Mouse (Mus musculus) G1E (cell line): Measurements from ENCODE around the gene Wwc1. TPM values are rescaled to one million over a fixed set of nuclear protein-coding genes. Genes with fewer than 3 reads are reported as not detected.

Experiments used
- ATAC-seq: 2 replicates; pipeline ENCODE4 v1.8.0; 2016; ENCODE audit warnings: mild to moderate bottlenecking; ENCODE audit not compliant: insufficient number of reproducible peaks, poor library complexity, low FRiP score, severe bottlenecking; ENCODE audit errors: extremely low read depth
- DNase-seq: peaks from one replicate; pipeline ENCODE4 v3.0.0; 2012; ENCODE audit warnings: low spot score
- H3K27me3 ChIP-seq: 2 replicates; pipeline ENCODE4 v1.6.1; 2012; ENCODE audit warnings: mild to moderate bottlenecking, low read length, inconsistent platforms; ENCODE audit not compliant: insufficient read depth
- H3K36me3 ChIP-seq: replicated peaks from 2 replicates; pipeline ENCODE3; 2012; ENCODE audit warnings: mild to moderate bottlenecking, inconsistent platforms
- H3K4me1 ChIP-seq: 2 replicates; pipeline ENCODE4 v1.6.1; 2012; ENCODE audit warnings: low read depth, low read length, inconsistent platforms, mixed read lengths; ENCODE audit not compliant: insufficient read depth
- H3K4me3 ChIP-seq: 2 replicates; pipeline ENCODE4 v1.5.1; 2012; ENCODE audit warnings: low read depth, mild to moderate bottlenecking, inconsistent platforms, low read length, moderate library complexity, mixed read lengths
- H3K9me3 ChIP-seq: replicated peaks from 2 replicates; pipeline ENCODE4 v1.6.1; 2012; ENCODE audit warnings: inconsistent platforms
- CTCF ChIP-seq: IDR thresholded peaks from 2 replicates; pipeline ENCODE4 v1.5.1; 2012; ENCODE audit warnings: low read depth, low read length, inconsistent platforms, mixed read lengths
- GATA1 ChIP-seq: IDR thresholded peaks from 2 replicates; pipeline ENCODE4 v1.6.1; 2012; ENCODE audit warnings: borderline replicate concordance, low read length, inconsistent platforms, mixed read lengths
- GATA2 ChIP-seq: IDR thresholded peaks from 2 replicates; pipeline ENCODE4 v1.6.1; 2012; ENCODE audit warnings: low read depth, low read length, inconsistent platforms, borderline replicate concordance
- POLR2AphosphoS5 ChIP-seq: IDR thresholded peaks from 2 replicates; pipeline ENCODE4 v1.6.1; 2012; ENCODE audit warnings: low read depth, low read length, inconsistent platforms; ENCODE audit not compliant: insufficient replicate concordance
- TAL1 ChIP-seq: conservative IDR thresholded peaks from 2 replicates; pipeline ENCODE4 v1.6.1; 2012; ENCODE audit warnings: low read depth, low read length, inconsistent platforms, mixed read lengths
- polyA plus RNA-seq: library from polyadenylated mRNA; stranded (reverse); fragments of >175 nt; gene quantifications from 2 replicates; pipeline ENCODE4 v1.2.3, GENCODE M21; 2012
- total RNA-seq, 2 experiments: library from RNA; stranded (forward) in 1 of 2; stranded (reverse) in 1 of 2; fragments of 200-1000 nt in 1 of 2; fragments of >200 nt in 1 of 2; fragmentation: Nextera tagmentation in 1 of 2; gene quantifications; 2 replicates each; pipeline ENCODE4 v1.2.3; 2014 to 2017

Gene Wwc1
- total and polyA plus RNA-seq, 3 experiments = 0.01 to 0.22 TPM; not detected in 1

GRCm38 (mm10) chr11:35903079-35903478 lies 77.2 kb downstream of the Wwc1 start:
- H3K27me3 ChIP-seq = no peaks in the 10 kb centered on the region
- H3K36me3 ChIP-seq = no peaks in the 10 kb centered on the region
- H3K4me3 ChIP-seq = no peak overlapping the region
- DNase-seq (no peak), ATAC-seq (no peak)
- TF ChIP-seq GATA1 (no peak), GATA2 (no peak), TAL1 (no peak), CTCF (no peak), POLR2AphosphoS5 (no peak)
- no peaks in the 10 kb centered on the region for H3K4me1 ChIP-seq
- peaks cover 42% of the 10 kb centered on the region for H3K9me3 ChIP-seq

GRCm38 (mm10) chr11:35899946-35900345 lies 80.4 kb downstream of the Wwc1 start:
- Histone ChIP-seq H3K36me3 (no peaks in the 10 kb centered on the region), H3K27me3 (no peaks in the 10 kb centered on the region), H3K9me3 (peaks cover 50% of the 10 kb centered on the region), H3K4me1 (no peaks in the 10 kb centered on the region), H3K4me3 (no peak overlapping the region)
- no peak for DNase-seq
- TF ChIP-seq TAL1 (no peak), CTCF (no peak), GATA1 (no peak), POLR2AphosphoS5 (no peak), GATA2 (no peak)
- ATAC-seq = no peak

GRCm38 (mm10) chr11:35893454-35893853 lies 86.9 kb downstream of the Wwc1 start:
- DNase-seq = no peak
- peaks cover 61% of the 10 kb centered on the region for H3K9me3 ChIP-seq
- no peak for ATAC-seq
- TF ChIP-seq POLR2AphosphoS5 = no peak
- TF ChIP-seq CTCF = no peak
- TF ChIP-seq TAL1 = no peak
- TF ChIP-seq GATA1 = no peak
- TF ChIP-seq GATA2 = no peak
- H3K4me3 ChIP-seq = no peak overlapping the region
- H3K4me1 ChIP-seq = no peaks in the 10 kb centered on the region
- no peaks in the 10 kb centered on the region for H3K27me3 ChIP-seq
- no peaks in the 10 kb centered on the region for H3K36me3 ChIP-seq

GRCm38 (mm10) chr11:35893018-35893421 lies 87.3 kb downstream of the Wwc1 start:
- DNase-seq (no peak), ATAC-seq (no peak)
- TF ChIP-seq POLR2AphosphoS5 (no peak), CTCF (no peak), GATA2 (no peak), TAL1 (no peak)
- peaks cover 58% of the 10 kb centered on the region for H3K9me3 ChIP-seq
- H3K36me3 ChIP-seq = no peaks in the 10 kb centered on the region
- H3K4me1 ChIP-seq = no peaks in the 10 kb centered on the region
- no peaks in the 10 kb centered on the region for H3K27me3 ChIP-seq
- H3K4me3 ChIP-seq = no peak overlapping the region

- no peak for TF ChIP-seq POLR2AphosphoS5
- no peak for TF ChIP-seq TAL1
- TF ChIP-seq GATA2 = no peak
- no peak for TF ChIP-seq GATA1
- no peak for TF ChIP-seq CTCF
- Histone ChIP-seq H3K4me3 (no peak overlapping the region), H3K36me3 (no peaks in the 10 kb centered on the region), H3K27me3 (no peaks in the 10 kb centered on the region), H3K4me1 (no peaks in the 10 kb centered on the region), H3K9me3 (peaks cover 54% of the 10 kb centered on the region)
- no peak for DNase-seq
- no peak for ATAC-seq
Observed at GRCm38 (mm10) chr11:35892293-35892692, 88.0 kb downstream of the Wwc1 start.

GRCm38 (mm10) chr11:35888790-35889189 lies 91.5 kb downstream of the Wwc1 start:
- ATAC-seq (no peak), DNase-seq (no peak)
- Histone ChIP-seq H3K36me3 (no peaks in the 10 kb centered on the region), H3K27me3 (no peaks in the 10 kb centered on the region), H3K9me3 (peaks cover 42% of the 10 kb centered on the region), H3K4me3 (no peak overlapping the region), H3K4me1 (no peaks in the 10 kb centered on the region)
- no peak for TF ChIP-seq CTCF

- Histone ChIP-seq H3K9me3 (peaks cover 15% of the 10 kb centered on the region), H3K4me3 (no peak overlapping the region), H3K36me3 (no peaks in the 10 kb centered on the region), H3K4me1 (no peaks in the 10 kb centered on the region), H3K27me3 (no peaks in the 10 kb centered on the region)
- ATAC-seq (no peak), DNase-seq (no peak)
- TF ChIP-seq TAL1 = no peak
- TF ChIP-seq CTCF = no peak
- TF ChIP-seq GATA2 = no peak
- TF ChIP-seq POLR2AphosphoS5 = no peak
- no peak for TF ChIP-seq GATA1
Observed at GRCm38 (mm10) chr11:35882777-35883176, 97.5 kb downstream of the Wwc1 start.
